Mouse (Mus musculus) spleen, adult 2 months (tissue): ENCODE results near the gene Gm10260. TPM values are rescaled to one million over a fixed set of nuclear protein-coding genes. Genes with fewer than 3 reads are reported as not detected.

Experiments
- DNase-seq, 2 experiments: peaks; one replicate each; pipeline versions ENCODE4 v3.0.0 to v3.0.0-alpha.2; 2012 to 2021; ENCODE audit warnings: low spot score in 2 of 2, low read depth in 1 of 2
- H3K27ac ChIP-seq: fragments of 200-500 bp; 2 replicates; pipeline ENCODE4 v1.5.1; 2012; ENCODE audit warnings: low read length, inconsistent platforms; ENCODE audit not compliant: insufficient read depth
- H3K27me3 ChIP-seq: fragments of 200-500 bp; 2 replicates; pipeline ENCODE4 v1.6.1; 2012; ENCODE audit warnings: mild to moderate bottlenecking, moderate library complexity, low read length, inconsistent platforms; ENCODE audit not compliant: control insufficient read depth, insufficient read depth
- H3K36me3 ChIP-seq: fragments of 200-500 bp; 2 replicates; pipeline ENCODE4 v1.6.1; 2012; ENCODE audit warnings: mild to moderate bottlenecking, low read length, inconsistent platforms; ENCODE audit not compliant: control insufficient read depth, insufficient read depth
- H3K4me1 ChIP-seq: fragments of 200-500 bp; 2 replicates; pipeline ENCODE4 v1.6.1; 2011; ENCODE audit warnings: inconsistent platforms; ENCODE audit not compliant: control insufficient read depth, insufficient read depth, insufficient read length
- H3K4me3 ChIP-seq: fragments of 200-500 bp; 2 replicates; pipeline ENCODE4 v1.5.1; 2011; ENCODE audit warnings: mild to moderate bottlenecking, inconsistent platforms; ENCODE audit not compliant: insufficient read depth, insufficient read length; ENCODE audit errors: extremely low read depth
- CTCF ChIP-seq: fragments of 200-500 bp; IDR thresholded peaks from 2 replicates; pipeline ENCODE4 v1.5.1; 2011; ENCODE audit warnings: mild to moderate bottlenecking, inconsistent platforms; ENCODE audit not compliant: insufficient read depth, insufficient read length, insufficient replicate concordance; ENCODE audit errors: extremely low read depth
- POLR2A ChIP-seq: fragments of 200-500 bp; IDR thresholded peaks from 2 replicates; pipeline ENCODE4 v1.6.1; 2011; ENCODE audit warnings: low read depth, low read length, inconsistent platforms
- WGBS: fragments of 180-500 bp; shearing (Covaris S2); methylation state at CpG from one replicate; pipeline ENCODE4 v1.1.7; 2018; 5-methylcytosine and 5-hydroxymethylcytosine counted together
- polyA plus RNA-seq: library from polyadenylated mRNA; depleted of rRNA; stranded (reverse); fragments of >200 nt; gene quantifications from 2 replicates; pipeline ENCODE4 v1.2.3, GENCODE M21; 2012; rRNA removed

The Gm10260 gene
- polyA plus RNA-seq: 3.2 and 7.8 TPM in 2 replicates

DNA sequence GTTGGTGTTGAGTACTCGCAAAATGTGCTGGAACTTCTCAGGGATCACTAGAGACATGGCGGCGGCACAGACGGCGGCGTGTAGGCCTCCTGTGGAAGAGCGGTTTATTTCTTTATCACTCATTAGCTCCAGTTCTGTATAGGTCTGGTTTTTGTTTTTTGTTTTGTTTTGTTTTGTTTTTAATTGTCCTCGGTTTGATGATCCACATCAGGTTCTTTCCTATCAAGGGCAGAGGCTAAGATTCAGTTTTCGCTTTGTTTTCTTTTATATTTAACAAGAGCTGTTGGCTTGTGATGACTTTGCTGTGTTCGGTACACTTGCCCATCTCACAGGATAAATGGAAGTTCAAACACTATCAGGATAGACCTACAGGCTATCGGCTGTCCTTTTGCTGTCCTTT, at the start of gene Gm10260:
Gene Gm10260, minus strand, starts transcription at position 101 of the 400 bp plus-strand sequence.
- DNase-seq: no peak
- 96% methylated on average over 11 of the region's 11 CpGs for WGBS
- H3K27me3 ChIP-seq: no peaks in the 10 kb centered on the region

GRCm38 (mm10) chr13:97809828-97810227, 49.4 kb upstream of the Gm10260 start:
- Histone ChIP-seq H3K36me3 (no peaks in the 10 kb centered on the region), H3K27ac (no peak overlapping the region), H3K4me1 (no peaks in the 10 kb centered on the region), H3K4me3 (no peak overlapping the region), H3K27me3 (no peaks in the 10 kb centered on the region)
- no peak for DNase-seq
- WGBS: 86% methylated on average over 4 of the region's 4 CpGs
- TF ChIP-seq POLR2A (no peak), CTCF (no peak)

More for the DNA sequence above, at the start of gene Gm10260:
- Histone ChIP-seq H3K27ac (no peak within 1 kb of the TSS), H3K36me3 (no peaks in the 10 kb centered on the region), H3K4me3 (no peak within 1 kb of the TSS), H3K4me1 (no peaks in the 10 kb centered on the region)
- TF ChIP-seq POLR2A (no peak), CTCF (no peak)

DNA sequence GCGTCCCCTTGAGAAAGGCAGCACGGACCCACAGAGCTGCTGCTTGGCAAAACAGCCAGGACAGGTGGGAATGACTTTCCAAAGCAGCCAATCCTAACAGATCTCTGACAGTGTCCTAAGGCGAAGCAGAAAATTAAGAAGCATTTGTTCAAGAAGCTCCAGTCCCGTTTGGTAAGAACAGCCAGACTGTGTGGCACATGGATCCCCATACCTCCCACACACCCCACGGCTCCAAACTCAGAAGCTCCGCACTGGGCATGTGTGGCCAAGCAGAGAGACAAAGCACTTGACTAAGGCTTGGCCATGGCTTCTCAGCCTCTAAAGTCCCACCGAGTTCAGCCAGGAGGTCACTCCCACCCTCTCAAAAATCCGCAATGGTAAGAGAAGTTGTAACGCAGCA, 45.5 kb upstream of the Gm10260 start:
- 91% methylated on average over 9 of the region's 9 CpGs for WGBS
- TF ChIP-seq CTCF (no peak), POLR2A (no peak)
- Histone ChIP-seq H3K36me3 (no peaks in the 10 kb centered on the region), H3K27ac (no peak overlapping the region), H3K4me1 (no peaks in the 10 kb centered on the region), H3K4me3 (no peak overlapping the region), H3K27me3 (no peaks in the 10 kb centered on the region)
- DNase-seq: no peak

DNA sequence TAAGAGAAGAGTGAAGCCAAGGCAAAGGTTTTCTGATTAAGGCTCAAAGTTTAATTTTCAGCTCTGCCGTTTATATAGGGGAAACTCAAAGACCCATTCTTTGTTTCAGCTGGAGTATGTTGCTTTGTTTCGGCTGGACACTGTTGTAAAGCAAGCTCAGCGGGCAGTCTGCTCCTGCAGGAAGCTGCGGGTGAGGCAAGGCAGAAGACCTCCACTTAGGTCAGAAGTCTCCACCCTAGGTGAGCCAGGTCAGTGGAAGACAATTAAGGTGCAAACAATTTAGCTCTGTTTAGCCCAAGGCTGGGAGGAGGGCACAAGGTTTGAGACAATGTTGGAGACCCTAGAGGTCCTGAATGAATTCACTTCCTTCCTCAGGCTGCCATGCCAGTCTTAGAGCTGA, 42.0 kb upstream of the Gm10260 start:
- WGBS: 86% methylated on average over 4 of the region's 4 CpGs
- no peaks in the 10 kb centered on the region for H3K4me1 ChIP-seq
- H3K27me3 ChIP-seq: no peaks in the 10 kb centered on the region
- DNase-seq: no peak
- H3K36me3 ChIP-seq: no peaks in the 10 kb centered on the region
- H3K27ac ChIP-seq: no peak overlapping the region
- TF ChIP-seq POLR2A (no peak), CTCF (no peak)
- H3K4me3 ChIP-seq: no peak overlapping the region

DNA sequence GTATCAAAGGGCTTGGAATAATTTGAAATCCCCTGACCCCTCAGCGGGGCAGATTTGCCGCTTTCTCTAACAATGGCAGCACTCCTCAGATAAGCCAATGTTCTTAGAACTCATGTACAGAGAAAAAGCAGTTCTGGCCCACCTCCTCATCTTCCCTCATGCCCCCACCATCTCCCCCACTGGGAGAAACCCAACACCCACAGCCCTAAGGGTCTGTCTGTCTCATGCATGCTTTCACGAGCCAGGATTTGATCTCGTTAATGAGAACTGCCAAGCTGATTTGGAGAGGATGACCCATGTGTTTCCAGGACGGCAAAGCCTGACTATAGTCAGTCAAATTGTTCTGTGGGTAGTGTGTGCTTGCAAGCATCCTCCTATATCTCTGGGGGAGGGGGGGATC, 37.0 kb upstream of the Gm10260 start:
- no peak overlapping the region for H3K4me3 ChIP-seq
- no peaks in the 10 kb centered on the region for H3K36me3 ChIP-seq
- H3K27me3 ChIP-seq: no peaks in the 10 kb centered on the region
- H3K27ac ChIP-seq: no peak overlapping the region
- H3K4me1 ChIP-seq: no peaks in the 10 kb centered on the region
- DNase-seq: no peak
- 92% methylated on average over 5 of the region's 5 CpGs for WGBS
- TF ChIP-seq POLR2A: no peak
- no peak for TF ChIP-seq CTCF

GRCm38 (mm10) chr13:97794780-97795179, 34.3 kb upstream of the Gm10260 start:
- Histone ChIP-seq H3K27me3 (no peaks in the 10 kb centered on the region), H3K4me1 (no peaks in the 10 kb centered on the region), H3K4me3 (no peak overlapping the region), H3K27ac (no peak overlapping the region), H3K36me3 (no peaks in the 10 kb centered on the region)
- WGBS: 71% methylated on average over 1 of the region's 1 CpGs
- no peak for DNase-seq
- TF ChIP-seq POLR2A: no peak
- no peak for TF ChIP-seq CTCF

GRCm38 (mm10) chr13:97793932-97794331, 33.5 kb upstream of the Gm10260 start:
- DNase-seq: no peak
- Histone ChIP-seq H3K4me3 (no peak overlapping the region), H3K27ac (no peak overlapping the region), H3K4me1 (no peaks in the 10 kb centered on the region), H3K27me3 (no peaks in the 10 kb centered on the region), H3K36me3 (no peaks in the 10 kb centered on the region)
- 75% methylated on average over 1 of the region's 1 CpGs for WGBS
- TF ChIP-seq CTCF (no peak), POLR2A (no peak)
